Mouse (Mus musculus) CH12.LX (cell line): Measurements from ENCODE around the gene Tnxb.

ENCODE experiments used
- CTCF ChIP-seq, 2 experiments: IDR thresholded peaks in 1 of 2; conservative IDR thresholded peaks in 1 of 2; 2 replicates each; pipeline ENCODE4 v1.5.1; 2011 to 2012; ENCODE audit warnings: low read depth in 2 of 2, low read length in 2 of 2, improper control_type of control experiment in 1 of 2, inconsistent platforms in 1 of 2, mild to moderate bottlenecking in 1 of 2, moderate library complexity in 1 of 2
- POLR2A ChIP-seq: IDR thresholded peaks from 2 replicates; pipeline ENCODE4 v1.6.1; 2011; ENCODE audit warnings: low read depth, mild to moderate bottlenecking, improper control_type of control experiment, low read length

- TF ChIP-seq CTCF (conservative IDR thresholded peaks at IDR 0.05 in 1 of 2, IDR thresholded peaks at IDR 0.05 in 1 of 2; ENCODE audit: low read depth in 2 of 2, low read length in 2 of 2) (no peak), POLR2A (no peak)
Observed at GRCm38 (mm10) chr17:34639461-34640255, 30.7 kb upstream of the Tnxb start.
